Mouse (Mus musculus): Measurements from ENCODE around the gene Spata31d1d. TPM values are rescaled to one million over a fixed set of nuclear protein-coding genes. Genes with fewer than 3 reads are reported as not detected.

The Spata31d1d gene
- not detected for total RNA-seq (2023)

GRCm38 (mm10) chr13:59731652-59732051 is at the start of gene Spata31d1d:
Gene Spata31d1d, minus strand, starts transcription at chr13:59731752.

GRCm38 (mm10) chr13:59769296-59770163 is 38.0 kb upstream of the Spata31d1d start, which contains the start of gene Isca1:
Gene Isca1, minus strand, starts transcription at chr13:59769810.

GRCm38 (mm10) chr13:59746711-59747110 is 15.2 kb upstream of the Spata31d1d start, which contains the start of gene 1700014D04Rik:
Gene 1700014D04Rik, minus strand, starts transcription at chr13:59746752.

DNA sequence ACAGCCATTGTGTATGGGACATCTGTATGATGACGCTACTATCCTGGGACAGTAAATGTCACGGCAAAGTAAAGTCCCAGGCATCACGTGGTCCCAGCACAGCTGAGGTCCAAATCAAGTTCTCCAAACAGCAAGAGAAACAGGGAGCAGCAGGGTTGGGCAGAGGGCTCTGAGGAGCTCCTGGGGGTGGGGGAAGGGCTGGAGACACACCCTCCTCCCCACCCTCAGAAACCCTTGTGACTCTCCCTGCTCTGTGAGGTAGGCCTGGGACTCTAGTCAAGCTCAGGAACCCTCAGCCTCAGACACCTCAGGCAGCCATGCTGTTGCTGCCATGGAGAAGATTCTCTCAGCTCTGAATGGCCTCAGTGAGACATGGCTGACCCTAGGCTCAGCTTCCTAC is 19.6 kb downstream of the Spata31d1d start, which contains the start of gene Spata31d1b:
Spata31d1b (plus strand) TSS at position 301 of the 400 bp plus-strand sequence.

DNA sequence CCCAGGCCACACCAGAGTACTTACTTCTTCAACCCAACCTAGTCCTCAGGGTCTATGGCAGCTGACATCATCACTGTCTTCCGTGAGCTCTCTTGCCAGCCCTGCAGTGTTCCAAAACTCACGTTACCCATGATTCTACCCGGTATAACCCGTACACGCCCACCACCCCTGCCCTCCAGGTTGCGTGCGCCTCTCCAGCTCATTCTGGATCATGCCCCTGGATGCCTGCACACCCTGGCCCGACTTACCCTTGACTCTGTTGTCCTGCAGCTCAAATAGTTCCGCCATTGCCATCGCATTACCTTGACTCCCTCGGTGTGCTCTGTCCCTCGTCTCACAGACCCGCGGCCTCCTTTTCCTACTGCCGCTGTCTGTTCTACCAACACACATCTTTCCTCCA is 21.3 kb downstream of the Spata31d1d start, which contains the start of gene Spata31d1a:
Spata31d1a (minus strand) TSS at position 101 of the 400 bp plus-strand sequence.

GRCm38 (mm10) chr13:59694008-59694407 is 37.5 kb downstream of the Spata31d1d start, which contains the start of gene 4921517D22Rik:
Gene 4921517D22Rik, minus strand, starts transcription at chr13:59694108.

Other genes starting within 250 kb of the Spata31d1d start
- gene Agtpbp1, start 146.5 kb downstream of the Spata31d1d start, total RNA-seq (2023), result 10 to 100 TPM; 49.5 to 50.1 TPM
- gene Naa35, start 146.5 kb downstream of the Spata31d1d start, total RNA-seq (2023), result 10 to 100 TPM; 54.1 to 72.1 TPM
- gene Golm1, start 55.9 kb downstream of the Spata31d1d start, total RNA-seq (2023), result 10 to 100 TPM; 19.7 to 24.3 TPM
- gene 4921517D22Rik, start 37.6 kb downstream of the Spata31d1d start, total RNA-seq (2023), result not detected
- under 1 TPM in 1 of 2 experiments, not detected in 1; 0.11 TPM for gene Spata31d1a, start 21.4 kb downstream of the Spata31d1d start, total RNA-seq (2023)
- gene Spata31d1b, start 19.5 kb downstream of the Spata31d1d start, total RNA-seq (2023), result not detected
- gene 1700014D04Rik, start 15.0 kb upstream of the Spata31d1d start, total RNA-seq (2023), result not detected
- 10 to 100 TPM; 47.6 to 49.2 TPM for gene Isca1, start 38.1 kb upstream of the Spata31d1d start, total RNA-seq (2023)
- gene Gm49354, start 50.5 kb upstream of the Spata31d1d start, total RNA-seq (2023), result not detected
- gene Tut7, start 91.4 kb upstream of the Spata31d1d start, total RNA-seq (2023), result 100 to 1,000 TPM; 305 to 366 TPM

All from neutrophil, adult 83 days (primary cell).